25 mouse cellular contexts compared by ENCODE assay signal in the genomic region with DNA sequence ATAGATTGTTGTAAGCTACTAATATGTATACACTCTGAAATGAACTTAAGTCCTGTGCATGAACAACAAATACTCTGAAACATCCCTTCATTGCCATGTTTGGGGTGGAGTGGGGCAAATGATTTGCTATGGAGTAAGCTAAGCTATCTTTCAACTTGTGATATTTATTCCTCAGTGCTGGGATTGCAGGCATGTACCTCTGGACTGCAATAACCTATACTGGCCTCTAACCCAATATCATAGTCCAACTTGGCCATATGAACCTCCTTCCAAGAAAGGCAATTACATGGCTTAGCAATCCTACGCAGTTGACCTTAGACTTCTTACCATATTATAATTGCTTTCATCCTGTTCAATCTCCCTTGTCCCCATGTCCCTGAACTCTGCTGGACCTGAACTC. TPM values are rescaled to one million over a fixed set of nuclear protein-coding genes. Genes with fewer than 3 reads are reported as not detected.
DNase-seq lines count a peak whose midpoint lies in the region.
"Had no signal": no experiment of that assay in that cellular context is flagged by ENCODE, and none has a peak within 500 bp of the region (broad histone marks: within the 10 kb centered on the region; RNA-seq: fewer than 3 reads in every experiment).

No protein-coding gene starts in this region.

- no peak overlapping the region for H3K27ac ChIP-seq in hindbrain, embryonic 10.5 days
- H3K27ac ChIP-seq: embryonic facial prominence, embryonic 13.5 days; embryonic facial prominence, embryonic 15.5 days; forebrain, embryonic 10.5 days; forebrain, embryonic 12.5 days had no signal

- WGBS in large intestine, adult 2 months = 83% methylated on average over 1 of the region's 1 CpGs
- 92% methylated on average over 1 of the region's 1 CpGs for WGBS in hindbrain, embryonic 10.5 days

- H3K4me3 ChIP-seq in hindbrain, embryonic 10.5 days = no peak overlapping the region
- H3K4me3 ChIP-seq: embryonic facial prominence, embryonic 13.5 days; embryonic facial prominence, embryonic 15.5 days; erythroblast, embryonic 14.5 days; forebrain, embryonic 10.5 days; forebrain, embryonic 12.5 days had no signal

- H3K9me3 ChIP-seq in hindbrain, embryonic 10.5 days = peaks cover 11% of the 10 kb centered on the region; the same call in 1 of the 2 replicates
- H3K9me3 ChIP-seq: embryonic facial prominence, embryonic 13.5 days; G1E had no signal

- DNase-seq in 3T3-L1 (ENCODE audit: low read depth, low spot score) (peak; percentile 1), adipocyte (ENCODE audit: low spot score) (peak; percentile 1)
- peak; percentile 11 for DNase-seq in large intestine, adult 2 months (ENCODE audit: low read depth, low spot score)
- DNase-seq in hindbrain, embryonic 10.5 days (ENCODE audit: low spot score) = no peak
- no peak for DNase-seq in cerebellum, adult 8-10 months
- DNase-seq in gastrocnemius, postnatal 36 days = no peak
- DNase-seq: adrenal gland, adult 8-10 months; adrenal gland, postnatal 14 days; adrenal gland, postnatal 36 days; B cell, adult 2 months; cerebellum, adult 11-12 months; cerebellum, adult 2 months; cerebellum, adult 9-11 months; cerebellum, postnatal 14 days; cerebellum, postnatal 36 days; embryo, embryonic 11 days had no signal

- H3K36me3 ChIP-seq in hindbrain, embryonic 10.5 days = no peaks in the 10 kb centered on the region
- H3K36me3 ChIP-seq: embryonic facial prominence, embryonic 13.5 days; embryonic facial prominence, embryonic 15.5 days; forebrain, embryonic 10.5 days; forebrain, embryonic 12.5 days; G1E had no signal

- intact Hi-C loops in gastrocnemius, postnatal 36 days (cut with DNase I) = no loop called here

- no peaks in the 10 kb centered on the region for H3K27me3 ChIP-seq in hindbrain, embryonic 10.5 days (ENCODE audit: insufficient read depth, poor library complexity, severe bottlenecking)
- H3K27me3 ChIP-seq: CH12.LX; embryonic facial prominence, embryonic 13.5 days; embryonic facial prominence, embryonic 15.5 days; forebrain, embryonic 12.5 days had no signal

- no peaks in the 10 kb centered on the region for H3K4me1 ChIP-seq in hindbrain, embryonic 10.5 days (replicated peaks)
- H3K4me1 ChIP-seq: embryonic facial prominence, embryonic 13.5 days; embryonic facial prominence, embryonic 15.5 days; forebrain, embryonic 10.5 days; forebrain, embryonic 12.5 days had no signal

RNA-seq across cellular contexts. Expression of a gene that starts 53.1 kb away (rescaled TPM):
- polyA plus RNA-seq in large intestine, adult 2 months (2012; rRNA removed) = 54.0 and 61.6 TPM in 2 replicates
- 0.06 and 0.10 TPM in 2 replicates for polyA plus RNA-seq in hindbrain, embryonic 10.5 days (2016; fragmentation: Nextera tagmentation; extraction: Ambion mirVana)
- under 1 TPM; 0.05 to 0.08 TPM for total RNA-seq in gastrocnemius, postnatal 36 days (2021)
- polyA plus RNA-seq: embryonic facial prominence, embryonic 11.5 days; erythroblast, embryonic 14.5 days; forebrain, embryonic 14.5 days had no signal

Comparison
In these comparisons a context has a peak if more than half of its experiments do, and no peak if none do; other contexts are left out.
1. DNase-seq: peak in 3T3-L1 (single experiment), adipocyte (single experiment) and large intestine, adult 2 months (single experiment); none in hindbrain, embryonic 10.5 days (single experiment), cerebellum, adult 8-10 months (single experiment) and gastrocnemius, postnatal 36 days (0 of 2).
2. RNA of a gene that starts 53.1 kb away (polyA plus RNA-seq): 54.0 to 61.6 TPM in large intestine, adult 2 months; 0.06 to 0.10 TPM in hindbrain, embryonic 10.5 days; every median in the first group is over 10 times any median in the second.